Mouse (Mus musculus) G1E (cell line): ENCODE measurements at regions not wholly inside any gene's neighbourhood (a gene's known extent, or its start where the extent isn't known, plus 50 kb on each side); places are given as distances from the start of the nearest gene placed in this dataset.

Experiments used
- ATAC-seq: 2 replicates; pipeline ENCODE4 v1.8.0; 2016; ENCODE audit warnings: mild to moderate bottlenecking; ENCODE audit not compliant: insufficient number of reproducible peaks, poor library complexity, low FRiP score, severe bottlenecking; ENCODE audit errors: extremely low read depth
- DNase-seq: peaks from one replicate; pipeline ENCODE4 v3.0.0; 2012; ENCODE audit warnings: low spot score
- H3K27me3 ChIP-seq: 2 replicates; pipeline ENCODE4 v1.6.1; 2012; ENCODE audit warnings: mild to moderate bottlenecking, low read length, inconsistent platforms; ENCODE audit not compliant: insufficient read depth
- H3K36me3 ChIP-seq: replicated peaks from 2 replicates; pipeline ENCODE3; 2012; ENCODE audit warnings: mild to moderate bottlenecking, inconsistent platforms
- H3K4me1 ChIP-seq: 2 replicates; pipeline ENCODE4 v1.6.1; 2012; ENCODE audit warnings: low read depth, low read length, inconsistent platforms, mixed read lengths; ENCODE audit not compliant: insufficient read depth
- H3K4me3 ChIP-seq: 2 replicates; pipeline ENCODE4 v1.5.1; 2012; ENCODE audit warnings: low read depth, mild to moderate bottlenecking, inconsistent platforms, low read length, moderate library complexity, mixed read lengths
- H3K9me3 ChIP-seq: replicated peaks from 2 replicates; pipeline ENCODE4 v1.6.1; 2012; ENCODE audit warnings: inconsistent platforms
- CTCF ChIP-seq: IDR thresholded peaks from 2 replicates; pipeline ENCODE4 v1.5.1; 2012; ENCODE audit warnings: low read depth, low read length, inconsistent platforms, mixed read lengths
- GATA1 ChIP-seq: IDR thresholded peaks from 2 replicates; pipeline ENCODE4 v1.6.1; 2012; ENCODE audit warnings: borderline replicate concordance, low read length, inconsistent platforms, mixed read lengths
- GATA2 ChIP-seq: IDR thresholded peaks from 2 replicates; pipeline ENCODE4 v1.6.1; 2012; ENCODE audit warnings: low read depth, low read length, inconsistent platforms, borderline replicate concordance
- POLR2AphosphoS5 ChIP-seq: IDR thresholded peaks from 2 replicates; pipeline ENCODE4 v1.6.1; 2012; ENCODE audit warnings: low read depth, low read length, inconsistent platforms; ENCODE audit not compliant: insufficient replicate concordance
- TAL1 ChIP-seq: conservative IDR thresholded peaks from 2 replicates; pipeline ENCODE4 v1.6.1; 2012; ENCODE audit warnings: low read depth, low read length, inconsistent platforms, mixed read lengths

- Histone ChIP-seq H3K36me3 (no peaks in the 10 kb centered on the region), H3K27me3 (no peaks in the 10 kb centered on the region), H3K4me3 (no peak overlapping the region), H3K4me1 (no peaks in the 10 kb centered on the region), H3K9me3 (peaks cover 26% of the 10 kb centered on the region)
- DNase-seq (no peak), ATAC-seq (no peak)
- TF ChIP-seq CTCF (no peak), TAL1 (no peak), GATA2 (no peak), GATA1 (no peak), POLR2AphosphoS5 (no peak)
Observed at GRCm38 (mm10) chr5:51783099-51783498, 215.6 kb upstream of the Ppargc1a start.

GRCm38 (mm10) chr5:51775502-51776145, 208.1 kb upstream of the Ppargc1a start:
- no peaks in the 10 kb centered on the region for H3K27me3 ChIP-seq
- ATAC-seq (peak; percentile 47), DNase-seq (no peak)
- H3K36me3 ChIP-seq: no peaks in the 10 kb centered on the region
- peaks cover 20% of the 10 kb centered on the region for H3K9me3 ChIP-seq
- peak overlapping the region; percentile 2; the same call in 1 of the 2 replicates for H3K4me3 ChIP-seq
- TF ChIP-seq TAL1 (no peak), POLR2AphosphoS5 (peak; percentile 68; the same call in 1 of the 2 replicates), GATA2 (no peak)
- H3K4me1 ChIP-seq: no peaks in the 10 kb centered on the region

DNA sequence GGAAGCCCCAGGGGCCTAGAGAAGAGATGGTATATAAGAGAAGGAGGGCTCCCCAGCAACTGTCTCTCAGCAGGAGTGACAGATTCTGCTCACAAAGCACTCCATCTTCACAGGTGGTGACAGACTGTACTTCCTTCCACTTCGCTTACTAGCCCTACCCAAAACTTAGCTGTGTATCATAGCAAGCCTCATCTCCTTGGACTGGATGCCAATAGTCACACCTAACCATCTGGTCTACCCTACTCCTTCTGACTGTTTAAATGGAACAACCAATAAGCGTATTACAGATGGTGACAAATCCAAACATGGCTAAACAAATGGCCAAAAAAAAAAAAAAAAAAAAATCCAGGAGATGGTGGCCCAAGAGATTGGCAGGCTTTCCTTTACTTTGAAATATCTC, 204.1 kb upstream of the Ppargc1a start:
- H3K36me3 ChIP-seq: no peaks in the 10 kb centered on the region
- H3K9me3 ChIP-seq: peaks cover 6% of the 10 kb centered on the region
- H3K4me1 ChIP-seq: no peaks in the 10 kb centered on the region
- H3K4me3 ChIP-seq: no peak overlapping the region
- H3K27me3 ChIP-seq: no peaks in the 10 kb centered on the region
- DNase-seq (no peak), ATAC-seq (no peak)
- TF ChIP-seq GATA1: no peak

DNA sequence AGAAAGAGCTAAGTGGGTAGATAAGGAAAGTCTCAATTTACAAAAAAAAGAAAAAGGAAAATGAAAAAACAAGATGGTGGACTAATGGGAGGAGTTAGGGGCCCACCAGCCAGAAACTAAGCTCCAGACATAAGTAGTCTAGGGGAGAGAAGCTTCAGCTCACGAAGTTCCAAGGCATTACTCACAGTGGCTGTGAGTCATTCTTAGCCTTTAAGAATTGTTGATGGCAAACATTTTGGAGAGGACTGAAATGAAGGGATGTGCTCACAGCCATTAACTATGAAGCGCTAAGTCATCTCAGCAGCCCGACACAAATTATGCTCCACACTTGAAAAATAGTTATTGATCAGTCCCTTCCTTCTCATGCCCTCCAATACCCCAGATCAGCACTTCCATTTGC, 198.6 kb upstream of the Ppargc1a start:
- peaks cover 17% of the 10 kb centered on the region for H3K9me3 ChIP-seq
- TF ChIP-seq TAL1 (no peak), POLR2AphosphoS5 (no peak), CTCF (no peak), GATA1 (no peak)
- no peak overlapping the region for H3K4me3 ChIP-seq
- ATAC-seq (no peak), DNase-seq (no peak)
- H3K4me1 ChIP-seq: no peaks in the 10 kb centered on the region
- H3K36me3 ChIP-seq: no peaks in the 10 kb centered on the region
- H3K27me3 ChIP-seq: no peaks in the 10 kb centered on the region

DNA sequence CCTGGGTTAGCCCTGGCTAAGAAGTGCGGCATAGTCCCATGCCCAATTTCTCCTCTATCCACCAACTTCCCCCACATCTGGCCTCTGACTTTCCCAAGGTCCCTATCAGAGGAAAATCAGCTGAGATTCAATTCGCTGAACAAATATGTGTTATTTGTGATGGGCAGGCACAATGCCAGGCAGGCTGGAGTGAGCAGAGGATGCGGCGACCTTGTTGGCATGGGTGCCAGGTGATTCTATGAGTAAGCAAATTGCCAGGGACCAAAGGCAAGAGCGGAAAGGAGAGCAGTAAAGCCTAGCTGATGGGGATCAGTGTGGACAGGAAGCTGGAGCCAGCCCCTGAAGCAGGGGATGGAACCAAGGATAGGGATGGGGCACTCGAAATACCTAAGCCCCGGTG, 196.9 kb upstream of the Ppargc1a start:
- no peak for DNase-seq
- Histone ChIP-seq H3K36me3 (no peaks in the 10 kb centered on the region), H3K4me3 (no peak overlapping the region), H3K4me1 (no peaks in the 10 kb centered on the region), H3K27me3 (no peaks in the 10 kb centered on the region), H3K9me3 (peaks cover 17% of the 10 kb centered on the region)
- TF ChIP-seq POLR2AphosphoS5 (no peak), CTCF (no peak), GATA2 (no peak), GATA1 (no peak), TAL1 (no peak)
- no peak for ATAC-seq

DNA sequence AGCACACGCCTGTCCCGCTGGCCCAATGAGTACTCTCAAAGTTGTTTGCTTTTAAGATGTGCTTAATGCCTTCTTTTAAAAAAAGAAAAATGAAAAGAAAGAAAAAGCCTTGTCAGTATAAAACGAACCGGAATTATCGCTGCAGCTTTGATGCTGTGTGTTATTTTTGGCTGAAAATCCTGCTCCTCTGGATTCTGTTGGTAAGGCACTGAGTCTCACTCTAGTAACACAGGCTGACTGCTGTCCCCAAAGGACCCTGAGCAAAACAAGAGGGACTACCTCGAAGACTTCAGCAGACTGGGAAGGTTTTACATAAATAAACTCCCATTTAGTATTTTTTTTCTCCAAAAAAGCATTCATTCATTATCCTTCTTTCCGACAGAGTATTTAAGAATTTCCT, 196.1 kb upstream of the Ppargc1a start:
- H3K4me3 ChIP-seq: no peak overlapping the region
- no peaks in the 10 kb centered on the region for H3K36me3 ChIP-seq
- TF ChIP-seq TAL1 (no peak), GATA2 (no peak), CTCF (no peak), POLR2AphosphoS5 (no peak), GATA1 (no peak)
- no peak for DNase-seq
- ATAC-seq: no peak
- H3K9me3 ChIP-seq: peaks cover 19% of the 10 kb centered on the region
- H3K27me3 ChIP-seq: no peaks in the 10 kb centered on the region
- H3K4me1 ChIP-seq: no peaks in the 10 kb centered on the region

- H3K27me3 ChIP-seq: no peaks in the 10 kb centered on the region
- no peak for DNase-seq
- H3K9me3 ChIP-seq: peaks cover 23% of the 10 kb centered on the region
- TF ChIP-seq GATA2 (no peak), GATA1 (no peak), CTCF (no peak), POLR2AphosphoS5 (no peak), TAL1 (no peak)
- H3K36me3 ChIP-seq: no peaks in the 10 kb centered on the region
- no peak overlapping the region for H3K4me3 ChIP-seq
- no peaks in the 10 kb centered on the region for H3K4me1 ChIP-seq
- no peak for ATAC-seq
Observed at GRCm38 (mm10) chr5:51762352-51762751, 194.8 kb upstream of the Ppargc1a start.
